Mouse (Mus musculus) telencephalon, adult 2 months (tissue): ENCODE results near the gene Amotl1.

Source experiments
- DNase-seq: peaks from one replicate; pipeline ENCODE4 v3.0.0-alpha.2; 2011; ENCODE audit warnings: low read depth, low spot score

Amotl1 gene

DNA sequence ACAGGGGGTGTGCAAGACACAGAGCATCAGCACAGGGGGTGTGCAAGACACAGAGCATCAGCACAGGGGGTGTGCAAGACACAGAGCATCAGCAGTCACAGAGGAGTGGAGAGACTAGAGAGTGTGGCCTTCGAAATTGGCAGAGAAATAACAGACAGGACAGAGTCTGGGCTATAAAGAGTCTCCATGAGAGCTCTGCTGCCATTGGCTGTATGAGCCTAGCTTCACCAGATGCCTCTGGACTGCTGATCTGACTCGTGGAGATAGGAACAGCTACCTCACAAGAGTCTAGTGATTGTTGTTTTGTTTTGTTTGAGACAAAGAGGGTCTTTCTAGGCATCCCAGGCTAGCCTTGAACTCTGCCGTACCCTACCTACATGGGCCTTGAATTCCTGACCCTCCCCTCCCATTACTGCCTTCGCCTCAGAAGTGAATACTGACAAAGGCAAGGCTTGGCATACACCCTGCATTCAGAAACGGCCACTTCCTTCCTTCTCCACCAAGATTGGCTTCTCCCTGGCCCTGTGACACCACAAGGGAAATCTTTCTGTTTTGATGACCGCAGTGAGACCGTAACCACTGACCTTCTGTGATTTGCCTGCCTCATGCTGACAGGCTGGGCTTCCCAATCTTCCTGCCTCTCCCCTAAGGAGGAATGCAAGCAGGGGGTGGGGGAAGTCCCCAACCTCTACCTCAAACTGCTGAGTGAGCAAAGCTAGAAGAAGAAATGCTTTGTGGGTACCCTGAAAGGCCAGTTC lies 3.4 kb downstream of the Amotl1 start:
- DNase-seq: no peak

DNA sequence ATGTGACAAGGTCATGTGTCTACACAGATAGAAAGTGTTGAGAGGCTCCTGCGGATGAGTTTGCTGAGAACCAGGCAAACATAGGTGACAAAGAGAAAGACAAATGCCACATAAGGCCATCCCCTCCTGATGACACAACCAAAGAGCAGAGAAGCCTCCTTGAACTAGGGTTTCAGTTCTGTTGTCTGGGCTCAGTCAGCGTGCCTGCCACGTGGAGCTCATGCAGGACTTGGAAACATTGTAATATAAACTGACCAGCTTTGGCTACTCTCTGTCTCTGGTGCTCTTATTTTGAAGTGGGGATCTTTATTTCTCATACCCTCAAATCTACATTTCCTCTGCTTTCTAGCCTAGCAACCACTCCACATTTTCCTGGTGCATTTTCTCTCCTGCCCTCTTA lies 8.6 kb downstream of the Amotl1 start:
- no peak for DNase-seq

DNA sequence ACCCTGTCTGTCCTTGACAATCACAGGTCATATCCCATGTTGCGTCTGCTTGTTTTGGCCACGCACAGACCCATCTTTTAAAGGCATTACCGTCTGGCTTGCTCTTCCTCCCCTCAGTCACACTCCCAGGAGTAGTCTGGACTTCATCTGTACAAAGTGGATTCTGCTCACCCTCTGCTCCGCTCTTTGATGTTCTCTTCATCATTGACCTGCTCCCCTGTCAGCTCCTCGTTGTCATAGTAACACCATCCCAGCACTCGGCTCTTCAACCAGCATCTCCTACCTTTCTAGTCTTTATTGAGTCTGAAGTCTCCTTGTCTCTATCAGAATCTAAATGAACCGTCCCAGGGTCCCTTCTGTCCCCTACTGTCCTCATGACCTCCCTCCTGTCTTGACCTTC lies 9.3 kb downstream of the Amotl1 start:
- no peak for DNase-seq

DNA sequence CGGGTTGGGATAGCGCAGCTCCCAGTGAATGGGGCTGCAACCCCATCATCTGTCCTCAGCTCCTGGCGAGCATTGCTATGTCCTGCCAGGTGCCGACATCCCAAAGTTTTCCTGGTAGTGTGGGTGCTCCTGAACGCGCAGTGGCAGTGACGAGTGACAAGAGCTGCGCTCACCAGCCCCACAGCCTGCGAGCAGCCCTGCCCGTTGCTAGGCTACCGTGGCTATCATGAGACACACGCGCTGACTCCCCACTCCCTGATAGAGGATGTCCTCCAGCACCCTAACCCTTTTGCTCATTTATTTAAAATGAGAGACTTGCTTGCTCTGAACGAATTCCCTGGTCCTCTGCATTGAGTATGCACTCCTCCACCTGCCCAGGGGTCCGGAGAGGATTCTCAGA lies 10.7 kb downstream of the Amotl1 start:
- DNase-seq: peak; percentile 48

DNA sequence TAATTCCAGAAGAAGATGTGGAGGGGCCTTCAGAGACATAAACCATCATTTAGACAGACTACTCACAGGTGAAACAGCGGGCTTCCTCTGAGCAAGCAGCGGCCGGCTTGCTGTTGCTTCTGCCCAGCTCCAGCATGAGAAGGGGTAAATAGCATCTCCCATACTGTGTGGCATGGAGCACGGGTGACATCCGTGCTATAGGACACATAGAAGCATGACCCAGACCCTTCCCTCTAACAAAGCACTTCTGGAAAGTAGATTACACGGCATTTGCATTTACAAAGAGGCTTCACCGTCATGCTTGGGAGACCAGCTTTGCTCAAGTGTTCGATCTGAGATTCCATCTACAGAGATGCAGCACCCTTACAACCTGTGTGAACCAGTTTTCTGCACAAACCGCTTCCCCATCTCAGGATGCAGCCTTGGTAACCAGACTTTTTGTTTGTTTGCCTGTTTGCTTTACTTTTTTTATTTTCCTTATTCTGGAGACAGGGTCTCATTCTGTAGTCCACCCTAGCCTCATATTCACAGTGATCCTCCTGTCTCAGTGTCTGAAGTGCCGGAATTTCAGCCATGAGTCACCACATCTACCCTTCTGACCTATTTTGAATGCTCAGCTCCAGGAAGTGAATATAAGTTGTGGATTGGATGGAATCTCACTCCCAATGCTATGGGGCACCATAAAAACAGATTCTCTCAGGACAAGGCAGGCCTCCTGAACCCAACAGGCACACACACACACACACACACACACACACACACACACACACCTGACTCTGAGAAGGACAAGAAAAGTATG lies 12.3 kb downstream of the Amotl1 start:
- no peak for DNase-seq

DNA sequence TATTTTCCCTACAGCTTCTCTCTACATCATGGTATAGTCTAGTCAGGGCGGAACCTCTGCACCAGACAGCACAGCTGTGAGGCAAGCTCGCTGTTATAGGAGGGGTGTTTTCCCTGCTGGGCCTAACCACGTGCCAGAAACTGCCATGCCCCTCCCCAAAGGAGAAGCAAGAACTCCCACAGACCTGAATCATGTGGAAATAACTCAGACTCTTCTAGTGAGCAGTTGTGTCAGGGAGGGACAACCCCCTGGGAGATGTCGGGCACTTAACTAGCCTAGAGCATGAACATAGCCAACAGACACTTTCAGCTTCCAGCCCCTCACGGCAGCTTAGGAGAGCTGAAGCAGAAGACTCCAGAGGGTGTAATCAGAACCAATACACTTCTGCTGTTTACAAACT lies 13.1 kb downstream of the Amotl1 start:
- no peak for DNase-seq

DNA sequence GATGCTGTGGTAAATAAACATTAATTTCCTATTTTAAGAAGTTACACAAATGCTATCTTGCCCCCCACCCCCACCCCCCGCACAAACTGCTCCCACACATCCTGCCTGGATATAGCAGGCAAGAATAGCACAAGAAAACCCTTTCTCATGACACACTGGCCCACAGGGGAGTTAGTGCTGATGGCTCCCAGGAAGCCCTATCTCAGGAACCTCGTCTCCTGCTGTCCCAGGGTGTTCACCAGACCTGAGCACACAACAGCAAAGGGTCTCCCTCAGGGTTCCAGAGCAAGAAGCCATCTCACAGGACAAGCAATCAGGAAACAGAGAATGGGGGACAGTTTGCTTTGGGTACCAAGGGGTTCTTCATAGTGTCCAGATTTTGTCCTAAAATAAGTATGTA lies 17.3 kb downstream of the Amotl1 start:
- DNase-seq: no peak

DNA sequence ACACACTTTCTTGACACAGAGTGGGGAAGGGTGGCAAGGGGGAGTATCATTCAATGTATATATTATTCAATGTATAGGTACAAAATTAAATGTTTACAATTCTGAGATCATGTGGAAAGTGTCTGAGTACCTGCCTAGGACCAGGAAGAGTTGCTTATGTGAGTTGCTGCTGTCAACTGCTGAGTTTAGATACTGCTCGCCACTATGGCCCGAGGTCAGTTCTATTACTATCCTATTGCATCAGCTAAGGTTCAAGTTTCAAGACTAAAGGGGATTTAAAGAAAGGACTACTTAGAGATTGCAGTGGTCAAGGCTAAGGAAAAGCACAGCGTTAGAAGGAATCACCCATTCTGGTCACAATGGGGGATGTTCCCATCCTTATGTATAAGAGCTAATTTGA lies 18.9 kb downstream of the Amotl1 start:
- DNase-seq: no peak

DNA sequence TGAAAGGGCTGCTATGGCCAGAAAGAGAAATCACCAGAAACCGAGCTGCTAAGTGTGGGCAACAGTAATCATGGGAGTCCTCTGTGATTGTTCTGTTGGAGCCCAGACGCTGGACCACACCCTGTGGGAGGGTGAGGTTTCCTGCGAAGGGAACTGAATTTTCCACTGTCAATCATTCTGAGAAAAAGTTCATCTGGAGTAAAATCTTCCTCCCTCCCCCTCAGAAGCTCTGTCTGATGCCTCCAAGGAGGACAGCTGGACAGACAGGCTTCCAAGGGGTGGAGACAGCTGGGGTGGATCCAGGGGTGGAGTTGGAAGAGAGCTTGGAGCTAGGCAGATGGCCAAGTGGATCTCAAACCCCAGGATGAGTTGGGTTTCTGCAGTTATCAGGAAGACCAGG lies 19.8 kb downstream of the Amotl1 start:
- no peak for DNase-seq

DNA sequence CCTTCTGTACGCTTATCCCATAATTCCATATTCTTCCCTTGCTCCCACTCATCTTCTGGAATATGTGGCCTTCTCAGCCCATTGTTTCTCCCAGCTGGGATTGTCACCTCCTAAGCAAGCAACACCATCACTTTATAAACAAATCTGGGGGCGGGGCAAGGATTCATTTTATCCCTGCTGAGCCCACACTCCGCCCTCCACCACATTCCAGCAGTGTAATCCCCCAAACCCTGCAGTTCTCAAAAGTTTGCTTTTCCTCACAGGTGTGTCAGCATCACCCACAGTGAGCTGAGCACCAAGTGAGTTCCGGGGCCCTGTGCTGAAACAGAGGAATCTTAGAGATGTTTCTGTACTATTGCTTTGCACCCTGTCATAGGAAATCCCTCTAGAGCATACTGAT lies 20.9 kb downstream of the Amotl1 start:
- no peak for DNase-seq

DNA sequence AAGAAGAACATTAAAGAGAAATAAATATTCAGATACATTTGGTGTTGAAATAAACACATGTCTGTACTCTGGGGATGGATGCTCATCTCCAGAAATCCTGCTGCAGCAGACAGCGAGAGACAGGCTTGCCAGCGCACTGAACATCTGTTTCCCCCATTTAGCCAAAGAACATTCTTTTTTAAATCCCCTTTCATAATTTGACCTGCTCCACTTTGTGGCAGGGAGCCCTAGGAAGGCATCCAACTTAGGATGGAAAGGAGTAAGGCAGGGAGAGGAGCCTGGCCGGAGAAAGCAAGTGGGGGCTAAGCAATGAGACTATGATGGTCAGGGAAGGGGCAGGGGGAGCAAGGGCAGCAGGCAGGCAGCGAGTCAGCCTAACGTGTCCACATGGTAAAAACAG lies 21.6 kb downstream of the Amotl1 start:
- DNase-seq: no peak

DNA sequence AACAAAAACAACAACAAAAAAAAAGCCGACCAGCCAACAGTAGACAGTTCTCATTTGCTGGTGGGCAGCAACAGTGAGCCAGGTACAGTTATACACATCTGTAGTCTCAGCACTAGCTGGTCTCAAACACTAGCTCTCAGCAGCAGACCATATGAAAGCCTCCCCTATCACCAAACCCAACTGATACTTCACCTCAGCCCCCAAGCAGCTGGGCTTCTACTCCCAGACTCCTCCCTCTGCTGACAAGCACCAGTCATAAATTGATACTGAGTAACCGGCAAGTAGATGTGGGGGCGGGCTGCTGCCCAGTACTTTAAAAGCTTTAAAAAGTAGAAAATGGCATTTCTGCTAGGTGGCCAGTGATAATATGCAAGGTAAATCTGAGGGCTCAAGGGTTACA lies 22.0 kb downstream of the Amotl1 start:
- DNase-seq: no peak

DNA sequence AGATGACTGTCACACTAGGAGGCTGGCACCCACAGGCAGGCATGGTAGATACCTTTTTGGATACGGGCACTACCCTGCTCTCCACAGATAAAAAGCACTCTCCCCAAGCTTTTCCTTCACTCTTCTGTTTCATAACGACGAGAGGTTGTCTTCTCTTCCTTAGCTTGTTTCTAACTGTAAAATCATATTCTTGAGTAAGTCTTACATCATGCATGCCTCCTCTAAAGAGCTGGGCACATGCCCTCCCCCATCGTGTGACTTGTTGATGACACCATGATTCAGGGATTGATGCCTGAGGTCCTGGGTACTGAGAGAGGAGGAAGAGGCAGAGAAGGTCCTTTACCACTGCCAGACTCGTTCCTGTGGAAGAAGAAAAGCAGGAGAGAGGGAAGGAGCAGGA lies 24.7 kb downstream of the Amotl1 start:
- DNase-seq: no peak

DNA sequence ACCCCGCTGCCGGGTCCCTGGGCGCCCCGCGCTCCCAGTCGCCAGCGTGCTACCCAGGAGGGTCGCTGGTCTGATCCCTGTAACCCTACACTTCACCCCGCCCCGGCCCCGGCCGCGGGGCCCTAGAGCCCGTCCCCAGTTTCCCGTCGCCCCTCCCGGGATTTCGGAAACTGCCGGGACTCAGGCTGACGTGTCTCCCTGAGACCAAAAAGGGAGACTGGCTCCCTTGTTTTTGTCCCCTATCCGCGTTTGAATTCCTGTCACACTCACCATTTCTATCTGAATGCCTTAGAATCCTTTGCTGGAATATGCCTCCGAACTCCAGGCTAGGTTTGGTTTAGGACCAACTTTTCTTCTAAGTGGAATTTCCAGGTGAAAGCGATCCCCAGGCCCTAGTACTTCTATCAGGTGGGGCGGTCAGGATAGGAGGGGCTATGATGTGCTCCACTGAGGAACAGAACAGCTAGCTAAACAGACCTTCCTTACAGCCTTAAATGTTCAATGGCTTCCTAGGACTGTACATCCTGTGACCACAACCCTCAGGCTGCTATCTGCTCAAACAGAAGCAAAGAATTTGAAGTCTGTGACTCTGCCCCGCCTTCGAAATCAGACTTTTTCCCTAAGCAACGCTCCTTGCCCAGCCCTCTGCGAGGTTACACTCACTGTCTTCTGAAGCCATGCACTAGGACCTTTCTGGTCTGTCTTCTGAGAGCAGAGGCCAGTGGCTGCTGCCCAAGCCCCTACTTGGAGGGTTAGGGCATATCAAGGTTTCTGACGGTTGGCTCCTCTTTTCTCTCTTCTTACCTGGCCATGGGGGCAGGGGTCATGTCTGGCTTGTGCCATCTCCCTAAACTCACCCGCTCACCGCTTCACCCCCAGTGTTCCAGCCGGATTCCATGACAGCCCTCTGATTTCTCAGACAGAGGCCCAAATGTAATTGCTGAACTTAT lies 29.6 kb downstream of the Amotl1 start:
- DNase-seq: no peak

DNA sequence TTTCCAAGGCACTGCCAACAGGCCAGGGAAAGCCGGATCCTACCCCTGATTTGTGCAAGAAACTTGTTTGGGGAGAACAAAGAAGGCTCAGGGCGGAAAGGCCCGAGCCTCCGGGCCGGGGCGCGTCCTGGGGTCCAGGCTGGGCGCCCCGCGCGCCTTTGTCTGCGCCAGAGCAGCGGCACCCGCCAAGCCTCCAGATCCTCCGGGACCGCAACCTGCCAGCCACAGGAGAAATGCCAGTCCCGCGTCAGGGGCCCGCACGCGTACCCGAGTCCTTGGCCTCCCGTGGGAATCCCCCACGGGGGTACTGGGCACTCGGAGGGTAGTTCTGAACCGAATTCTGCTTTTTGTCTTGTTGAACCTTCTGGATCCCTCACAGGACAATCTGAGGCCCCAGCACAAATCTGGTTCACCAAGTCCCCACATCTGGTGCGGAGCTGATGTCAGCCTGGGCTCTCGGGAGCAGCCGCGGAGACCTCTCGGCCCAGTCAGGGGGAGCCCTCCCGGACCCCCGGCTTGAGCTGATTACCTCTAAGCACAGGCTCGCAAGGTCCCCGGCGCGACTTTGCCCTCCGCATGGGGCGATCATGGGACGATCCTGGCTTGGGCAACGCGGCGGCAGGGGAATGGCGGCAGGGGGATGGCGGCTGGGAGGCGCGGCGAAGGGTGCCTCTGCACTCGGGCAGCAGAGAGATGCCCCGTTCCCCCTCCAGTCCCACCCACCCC lies 30.5 kb downstream of the Amotl1 start:
- DNase-seq: no peak

DNA sequence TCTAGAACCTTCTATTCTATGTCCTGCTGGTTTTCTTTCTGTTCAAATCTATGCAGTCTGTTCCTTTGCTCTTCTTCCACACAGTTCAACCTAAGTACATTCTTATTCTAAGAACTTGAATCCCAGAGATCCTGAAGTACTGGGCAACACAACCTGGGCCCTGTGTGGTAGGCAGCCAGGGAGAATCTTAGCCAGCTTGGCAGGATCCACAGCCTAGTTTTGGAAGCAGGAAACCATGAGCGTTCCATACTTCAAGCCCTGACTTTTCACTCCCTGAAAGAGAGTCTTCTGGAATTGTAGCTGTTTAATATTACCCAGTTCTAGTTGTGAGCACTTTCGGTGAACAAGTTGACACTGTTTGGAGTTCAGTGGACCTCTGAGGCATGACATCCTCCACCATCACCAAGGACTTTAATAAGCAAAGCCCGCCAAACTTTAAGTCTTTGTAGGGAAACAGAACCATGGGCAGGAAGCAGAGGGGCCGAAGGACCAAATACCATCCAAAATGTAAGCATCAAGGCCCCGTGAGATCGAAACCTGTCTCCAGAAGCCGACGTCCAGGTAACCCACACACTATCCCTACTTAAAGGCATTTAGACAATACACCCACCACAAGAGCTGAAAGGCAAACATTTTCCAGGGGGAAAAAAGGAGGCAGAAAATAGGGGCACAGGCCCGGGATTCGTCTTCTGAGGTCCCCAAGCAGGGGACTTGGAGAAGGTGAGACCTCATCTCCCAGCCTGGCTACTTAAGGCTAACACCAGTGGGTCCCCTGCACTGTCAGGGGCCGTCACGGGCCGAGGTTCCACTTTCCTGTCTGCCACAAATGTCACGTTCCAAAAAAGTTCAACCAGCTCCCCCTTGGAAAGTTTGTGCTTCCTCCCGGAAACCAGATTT lies 31.3 kb downstream of the Amotl1 start:
- DNase-seq: no peak

DNA sequence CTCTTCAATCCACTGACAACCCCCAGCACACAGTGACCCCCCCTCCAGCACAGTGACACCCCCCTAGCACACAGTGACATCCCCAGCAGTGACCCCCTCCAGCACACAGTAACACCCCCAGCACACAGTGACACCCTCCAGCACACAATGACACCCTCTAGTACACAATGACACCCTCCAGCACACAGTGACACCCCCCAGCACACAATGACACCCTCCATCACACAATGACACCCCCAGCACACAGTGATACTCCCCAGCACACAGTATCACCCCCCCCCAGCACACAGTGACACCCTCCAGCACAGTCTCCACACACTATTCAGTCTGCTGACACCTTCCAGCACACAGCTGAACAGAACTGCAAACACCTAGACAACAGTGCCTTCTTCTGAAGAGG lies 32.3 kb downstream of the Amotl1 start:
- no peak for DNase-seq

DNA sequence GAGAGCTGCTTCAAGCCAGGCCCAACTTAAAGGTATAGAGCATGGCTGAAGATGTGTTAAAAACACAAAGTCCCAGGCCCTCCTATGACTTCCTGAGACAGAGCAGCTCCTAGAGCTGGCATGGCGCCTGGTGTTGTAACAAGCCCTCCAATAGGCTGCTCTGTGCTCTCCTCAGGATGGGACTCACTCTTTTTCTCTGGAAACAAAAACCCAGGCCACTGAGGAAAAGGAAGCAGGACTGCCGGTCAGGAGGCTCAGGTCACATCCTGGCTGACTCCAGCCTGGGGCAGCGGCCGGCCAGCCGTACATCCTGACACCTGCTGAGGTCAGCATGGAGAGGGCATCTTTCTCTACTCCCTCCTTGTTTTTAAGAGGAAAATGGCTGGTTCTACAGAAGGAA lies 36.3 kb downstream of the Amotl1 start:
- no peak for DNase-seq

DNA sequence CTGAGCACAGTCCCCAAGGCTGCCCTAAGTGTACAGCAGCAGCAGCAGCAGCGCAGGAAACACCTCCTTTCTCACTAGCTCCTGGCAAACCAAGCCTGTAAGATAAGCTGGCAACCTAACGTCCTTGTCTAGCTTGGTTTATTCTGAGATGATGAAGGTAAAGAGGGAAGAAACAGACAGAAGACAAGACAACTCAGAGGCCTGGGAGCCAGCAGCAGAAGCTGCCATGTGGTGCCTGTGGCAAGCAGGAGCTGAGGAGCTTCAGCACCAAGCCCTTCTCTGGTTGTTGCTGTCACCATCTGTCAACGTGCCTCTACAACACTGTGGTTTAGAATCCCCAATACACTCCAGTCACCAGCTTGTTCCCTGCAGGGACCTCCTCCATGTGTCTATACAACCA lies 37.4 kb downstream of the Amotl1 start:
- DNase-seq: no peak

DNA sequence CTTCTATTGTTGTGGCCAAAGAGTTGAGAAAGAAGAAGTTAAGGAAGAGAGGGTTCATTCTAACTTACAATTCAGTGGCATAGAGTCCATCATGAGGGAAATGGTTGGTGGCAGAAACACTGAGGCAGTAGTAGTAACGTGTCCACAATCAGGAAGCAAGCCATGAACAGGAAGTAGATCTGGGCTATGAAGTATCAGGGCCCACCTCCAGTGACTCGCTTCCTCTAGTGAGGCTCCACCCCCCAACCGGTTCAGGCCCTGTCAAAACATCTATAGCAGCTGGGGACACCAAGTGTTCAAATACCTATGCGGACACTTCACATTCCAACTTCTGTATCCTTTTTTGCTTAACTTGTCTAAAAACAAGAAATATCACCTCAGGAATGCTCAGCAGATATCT lies 38.9 kb downstream of the Amotl1 start:
- no peak for DNase-seq

DNA sequence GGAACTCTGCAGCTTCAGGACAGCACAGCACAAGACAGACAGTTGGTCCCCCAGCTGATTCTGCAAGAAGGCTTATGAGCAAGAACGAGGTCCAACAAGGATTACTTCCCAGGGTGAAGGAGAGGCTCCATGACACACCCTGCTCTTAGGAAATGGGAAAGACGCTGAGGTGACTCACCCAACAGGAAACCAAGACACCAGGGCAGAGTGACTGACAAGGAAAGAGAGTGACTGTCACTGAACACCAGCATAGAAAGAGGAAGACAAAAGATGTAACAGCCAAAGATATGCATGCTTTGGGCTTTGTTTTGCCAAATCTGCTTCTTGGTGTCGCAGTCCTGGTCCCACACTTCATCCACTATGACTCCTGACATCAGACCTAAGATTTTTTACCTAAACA lies 40.5 kb downstream of the Amotl1 start:
- DNase-seq: no peak
